Mouse (Mus musculus) liver, embryonic 14 days (tissue): ENCODE data around the gene Shprh. TPM values are rescaled to one million over a fixed set of nuclear protein-coding genes. Genes with fewer than 3 reads are reported as not detected.

ENCODE experiments used
- polyA plus RNA-seq: library from polyadenylated mRNA; depleted of rRNA; stranded (reverse); fragments of >200 nt; gene quantifications from 2 replicates; pipeline ENCODE4 v1.2.3, GENCODE M21; 2012; rRNA removed

The Shprh gene
- polyA plus RNA-seq: 2.8 and 3.2 TPM in 2 replicates

GRCm38 (mm10) chr10:11148884-11149741, at the start of gene Shprh:
Gene Shprh, plus strand, starts transcription at chr10:11149427.

Other genes with a start within 250 kb of the Shprh start
- gene Grm1, start 67.1 kb upstream of the Shprh start, polyA plus RNA-seq: under 0.01 TPM in 1 of 2 replicates, not detected in the other
- 13.5 and 16.8 TPM in 2 replicates for gene Fbxo30, start 131.9 kb downstream of the Shprh start, polyA plus RNA-seq
- 0.19 and 0.27 TPM in 2 replicates for gene Epm2a, start 194.0 kb downstream of the Shprh start, polyA plus RNA-seq